Mouse (Mus musculus): ENCODE results near the gene Camsap2. TPM values are rescaled to one million over a fixed set of nuclear protein-coding genes. Genes with fewer than 3 reads are reported as not detected.

Gene Camsap2
- total and polyA plus RNA-seq, 3 experiments: 7.6 to 38.3 (median 10.7) TPM

GRCm38 (mm10) chr1:136360909-136361308 is 15.0 kb upstream of the Camsap2 start:
- Histone ChIP-seq H3K4me3 (ENCODE audit: control insufficient read depth in 1 of 2, insufficient read depth in 1 of 2, low read depth in 2 of 2, low read length in 2 of 2) (no peak overlapping the region), H3K9ac (ENCODE audit: control insufficient read depth, low read depth, low read length, poor library complexity, severe bottlenecking) (no peak overlapping the region), H3K27ac (ENCODE audit: control insufficient read depth, low read depth, low read length) (no peak overlapping the region), H3K36me3 (ENCODE audit: control insufficient read depth in 1 of 2, insufficient read depth in 2 of 2, low read length in 2 of 2) (no peaks in the 10 kb centered on the region), H3K27me3 (ENCODE audit: control insufficient read depth in 1 of 2, insufficient read depth in 2 of 2, low read length in 2 of 2) (peaks cover 0 to 10% of the 10 kb centered on the region in 2 experiments; a peak in 3 of 4 replicates), H3K9me3 (replicated peaks; ENCODE audit: insufficient read depth, low read length) (no peaks in the 10 kb centered on the region), H3K79me2 (ENCODE audit: control insufficient read depth, insufficient read depth, low read length, poor library complexity) (no peaks in the 10 kb centered on the region), H3K4me1 (ENCODE audit: control insufficient read depth in 1 of 2, insufficient read depth in 2 of 2, low read length in 2 of 2) (no peaks in the 10 kb centered on the region)
- no peak for DNase-seq (ENCODE audit: low read depth, low spot score)
- TF ChIP-seq KAT2A (conservative IDR thresholded peaks at IDR 0.05; ENCODE audit: low read depth, low read length) (no peak), SMC3 (IDR thresholded peaks at IDR 0.05; ENCODE audit: low read depth, low read length) (no peak), SIN3A (IDR thresholded peaks at IDR 0.05; ENCODE audit: low read length) (no peak), ZMIZ1 (IDR thresholded peaks at IDR 0.05; ENCODE audit: low read depth, low read length) (no peak), GABPA (IDR thresholded peaks at IDR 0.05; ENCODE audit: low read depth, low read length) (no peak), E2F4 (IDR thresholded peaks at IDR 0.05; ENCODE audit: borderline replicate concordance, low read depth, low read length) (no peak), USF2 (IDR thresholded peaks at IDR 0.05; ENCODE audit: borderline replicate concordance in 1 of 2, insufficient read depth in 1 of 2, low read depth in 1 of 2, low read length in 2 of 2) (no peak), RCOR1 (IDR thresholded peaks at IDR 0.05; ENCODE audit: low read depth, low read length) (no peak)

GRCm38 (mm10) chr1:136358841-136359360 is 13.0 kb upstream of the Camsap2 start:
- TF ChIP-seq POLR2AphosphoS2 (IDR thresholded peaks at IDR 0.05; ENCODE audit: low read length): no peak
- no peak for TF ChIP-seq CHD1 (IDR thresholded peaks at IDR 0.05; ENCODE audit: low read depth, low read length)
- no peak for TF ChIP-seq BHLHE40 (IDR thresholded peaks at IDR 0.05; ENCODE audit: borderline replicate concordance, low read depth, low read length)
- TF ChIP-seq GABPA (IDR thresholded peaks at IDR 0.05; ENCODE audit: low read depth, low read length): no peak
- no peak for TF ChIP-seq POLR2A (IDR thresholded peaks at IDR 0.05; ENCODE audit: control insufficient read depth in 1 of 2, insufficient read depth in 1 of 2, low read depth in 1 of 2, low read length in 2 of 2, poor library complexity in 1 of 2)
- TF ChIP-seq MXI1 (IDR thresholded peaks at IDR 0.05; ENCODE audit: low read depth, low read length): no peak
- Histone ChIP-seq H3K27me3 (ENCODE audit: control insufficient read depth in 1 of 2, insufficient read depth in 2 of 2, low read length in 2 of 2) (peaks cover 3 to 8% of the 10 kb centered on the region in 2 experiments), H3K9ac (ENCODE audit: control insufficient read depth, low read depth, low read length, poor library complexity, severe bottlenecking) (no peak overlapping the region), H3K4me3 (ENCODE audit: control insufficient read depth in 1 of 2, insufficient read depth in 1 of 2, low read depth in 2 of 2, low read length in 2 of 2) (no peak overlapping the region), H3K79me2 (ENCODE audit: control insufficient read depth, insufficient read depth, low read length, poor library complexity) (no peaks in the 10 kb centered on the region), H3K36me3 (ENCODE audit: control insufficient read depth in 1 of 2, insufficient read depth in 2 of 2, low read length in 2 of 2) (no peaks in the 10 kb centered on the region), H3K9me3 (replicated peaks; ENCODE audit: insufficient read depth, low read length) (no peaks in the 10 kb centered on the region), H3K4me1 (ENCODE audit: control insufficient read depth in 1 of 2, insufficient read depth in 2 of 2, low read length in 2 of 2) (no peaks in the 10 kb centered on the region), H3K27ac (ENCODE audit: control insufficient read depth, low read depth, low read length) (no peak overlapping the region)
- no peak for DNase-seq (ENCODE audit: low read depth, low spot score)

DNA sequence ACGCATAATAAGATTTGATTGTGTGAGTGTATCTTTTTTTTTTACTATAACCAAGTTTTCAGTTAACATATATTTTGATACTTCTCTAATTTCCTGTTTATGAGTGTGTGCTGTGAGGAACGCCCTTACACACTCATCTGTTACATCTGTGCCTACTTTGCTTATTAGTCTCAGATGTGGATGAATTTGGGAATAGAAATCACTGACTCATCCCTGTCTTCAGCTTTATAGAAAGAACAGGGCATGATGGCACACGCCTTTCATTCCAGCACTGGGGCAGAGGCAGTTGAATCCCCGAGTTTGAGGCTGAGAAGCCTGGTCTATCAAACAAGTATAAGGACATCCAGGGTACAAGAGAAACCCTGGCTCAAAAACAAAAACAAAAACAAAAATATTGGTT is 9.7 kb upstream of the Camsap2 start:
- Histone ChIP-seq H3K4me1 (ENCODE audit: control insufficient read depth in 1 of 2, insufficient read depth in 2 of 2, low read length in 2 of 2) (no peaks in the 10 kb centered on the region), H3K4me3 (ENCODE audit: control insufficient read depth in 1 of 2, insufficient read depth in 1 of 2, low read depth in 2 of 2, low read length in 2 of 2) (no peak overlapping the region), H3K79me2 (ENCODE audit: control insufficient read depth, insufficient read depth, low read length, poor library complexity) (no peaks in the 10 kb centered on the region), H3K27ac (ENCODE audit: control insufficient read depth, low read depth, low read length) (no peak overlapping the region), H3K27me3 (ENCODE audit: control insufficient read depth in 1 of 2, insufficient read depth in 2 of 2, low read length in 2 of 2) (peaks cover 3 to 4% of the 10 kb centered on the region in 2 experiments; a peak in 3 of 4 replicates), H3K36me3 (ENCODE audit: control insufficient read depth in 1 of 2, insufficient read depth in 2 of 2, low read length in 2 of 2) (no peaks in the 10 kb centered on the region), H3K9me3 (replicated peaks; ENCODE audit: insufficient read depth, low read length) (no peaks in the 10 kb centered on the region), H3K9ac (ENCODE audit: control insufficient read depth, low read depth, low read length, poor library complexity, severe bottlenecking) (no peak overlapping the region)
- TF ChIP-seq HCFC1 (IDR thresholded peaks at IDR 0.05; ENCODE audit: low read depth, low read length) (no peak), TAL1 (IDR thresholded peaks at IDR 0.05; ENCODE audit: low read length) (no peak), POLR2AphosphoS2 (IDR thresholded peaks at IDR 0.05; ENCODE audit: low read length) (no peak), RAD21 (IDR thresholded peaks at IDR 0.05; ENCODE audit: low read depth, low read length) (no peak), MXI1 (IDR thresholded peaks at IDR 0.05; ENCODE audit: low read depth, low read length) (no peak), ZMIZ1 (IDR thresholded peaks at IDR 0.05; ENCODE audit: low read depth, low read length) (no peak), NELFE (IDR thresholded peaks at IDR 0.05; ENCODE audit: low read depth, low read length) (no peak), CHD2 (IDR thresholded peaks at IDR 0.05; ENCODE audit: low read length) (no peak), SIN3A (IDR thresholded peaks at IDR 0.05; ENCODE audit: low read length) (no peak), TBP (IDR thresholded peaks at IDR 0.05; ENCODE audit: low read depth, low read length) (no peak), EP300 (IDR thresholded peaks at IDR 0.05; ENCODE audit: low read depth in 1 of 2, low read length in 2 of 2) (no peak), POLR2A (IDR thresholded peaks at IDR 0.05; ENCODE audit: control insufficient read depth in 1 of 2, insufficient read depth in 1 of 2, low read depth in 1 of 2, low read length in 2 of 2, poor library complexity in 1 of 2) (no peak), MEF2A (IDR thresholded peaks at IDR 0.05; ENCODE audit: extremely low read depth, insufficient replicate concordance, low read depth, low read length, poor library complexity, severe bottlenecking) (no peak), GATA1 (IDR thresholded peaks at IDR 0.05; ENCODE audit: low read depth, low read length) (no peak), KAT2A (conservative IDR thresholded peaks at IDR 0.05; ENCODE audit: low read depth, low read length) (no peak), JUND (IDR thresholded peaks at IDR 0.05; ENCODE audit: low read depth, low read length) (no peak), NRF1 (IDR thresholded peaks at IDR 0.05; ENCODE audit: insufficient read depth, low read depth, low read length, poor library complexity, severe bottlenecking) (no peak)
- DNase-seq (ENCODE audit: low read depth, low spot score): no peak

Data from MEL (cell line).